ENCODE assay signal across 18 mouse cellular contexts in genomic region chr13:39903319-39903718, GRCm38 (mm10).
DNase-seq lines count a peak whose midpoint lies in the region; ATAC-seq and TF ChIP-seq lines count a peak whose summit lies in the region.
"Had no signal": no experiment of that assay in that cellular context is flagged by ENCODE, and none has a peak within 500 bp of the region (broad histone marks: within the 10 kb centered on the region; RNA-seq: fewer than 3 reads in every experiment).

No protein-coding gene starts in this region.

- intact Hi-C loops in left cerebral cortex, postnatal 10 days (cut with DNase I): no loop called here

- no peak for DNase-seq in hindbrain, embryonic 10.5 days (ENCODE audit: low spot score)
- DNase-seq in hindbrain, postnatal 0 days (ENCODE audit: low spot score): no peak
- no peak for DNase-seq in midbrain, postnatal 0 days (ENCODE audit: low spot score)
- DNase-seq in midbrain, embryonic 14.5 days: peak; percentile 32
- no peak for DNase-seq in left cerebral cortex, postnatal 10 days (ENCODE audit: extremely low spot score in 1 of 2, low spot score in 2 of 2)
- DNase-seq: adrenal gland, adult 2 months; adrenal gland, postnatal 36 days; cerebellum, adult 11-12 months; cerebellum, adult 9-10 months; cerebellum, postnatal 25 days; gastrocnemius, postnatal 14 days; kidney, adult 11 months had no signal

- H3K4me2 ChIP-seq in hindbrain, postnatal 0 days (ENCODE audit: low read depth, low read length): no peak overlapping the region
- H3K4me2 ChIP-seq in midbrain, embryonic 12.5 days (replicated peaks): no peak overlapping the region
- H3K4me2 ChIP-seq in midbrain, postnatal 0 days (ENCODE audit: low read depth, low read length, poor library complexity, severe bottlenecking): no peak overlapping the region
- H3K4me2 ChIP-seq in forebrain, embryonic 15.5 days (replicated peaks): no peak overlapping the region
- no peak overlapping the region for H3K4me2 ChIP-seq in midbrain, embryonic 14.5 days (ENCODE audit: low read length)
- H3K4me2 ChIP-seq: embryonic facial prominence, embryonic 13.5 days; heart, embryonic 12.5 days; hindbrain, embryonic 15.5 days had no signal

- ATAC-seq in hindbrain, postnatal 0 days: no peak
- peak; percentile 76; the same call in 1 of the 2 replicates for ATAC-seq in midbrain, embryonic 12.5 days (ENCODE audit: low FRiP score, low read depth)
- ATAC-seq in midbrain, postnatal 0 days (ENCODE audit: low FRiP score): no peak
- ATAC-seq in forebrain, embryonic 15.5 days (replicated peaks): peak; percentile 66; the same call in 1 of the 2 replicates
- no peak; the same call in 1 of the 2 replicates for ATAC-seq in midbrain, embryonic 14.5 days (ENCODE audit: low FRiP score, low TSS enrichment)
- ATAC-seq in inflammation-experienced regulatory T-cells, adult 6 months: no peak

- peaks cover 20% of the 10 kb centered on the region for H3K4me1 ChIP-seq in hindbrain, embryonic 10.5 days (replicated peaks)
- no peaks in the 10 kb centered on the region for H3K4me1 ChIP-seq in hindbrain, postnatal 0 days (ENCODE audit: insufficient read depth, low read length)
- peaks cover 12% of the 10 kb centered on the region for H3K4me1 ChIP-seq in midbrain, embryonic 12.5 days
- no peaks in the 10 kb centered on the region for H3K4me1 ChIP-seq in midbrain, postnatal 0 days (ENCODE audit: insufficient read depth, low read length)
- peaks cover 5% of the 10 kb centered on the region; the same call in 1 of the 2 replicates for H3K4me1 ChIP-seq in forebrain, embryonic 15.5 days
- H3K4me1 ChIP-seq in midbrain, embryonic 14.5 days (ENCODE audit: control insufficient read depth, insufficient read depth, low read length): peaks cover 5% of the 10 kb centered on the region; the same call in 1 of the 2 replicates

- no peak overlapping the region for H3K9ac ChIP-seq in hindbrain, postnatal 0 days (replicated peaks; ENCODE audit: low read length)
- no peak overlapping the region for H3K9ac ChIP-seq in midbrain, embryonic 12.5 days (replicated peaks)
- H3K9ac ChIP-seq in midbrain, postnatal 0 days (replicated peaks; ENCODE audit: low read length, poor library complexity, severe bottlenecking): no peak overlapping the region
- H3K9ac ChIP-seq in forebrain, embryonic 15.5 days (replicated peaks): no peak overlapping the region
- H3K9ac ChIP-seq in midbrain, embryonic 14.5 days (replicated peaks; ENCODE audit: low read length): no peak overlapping the region
- H3K9ac ChIP-seq: embryonic facial prominence, embryonic 13.5 days; heart, embryonic 12.5 days; hindbrain, embryonic 15.5 days had no signal

- no peaks in the 10 kb centered on the region for H3K9me3 ChIP-seq in hindbrain, embryonic 10.5 days
- H3K9me3 ChIP-seq in hindbrain, postnatal 0 days (ENCODE audit: low read length): no peaks in the 10 kb centered on the region
- H3K9me3 ChIP-seq in midbrain, embryonic 12.5 days: no peaks in the 10 kb centered on the region
- no peaks in the 10 kb centered on the region for H3K9me3 ChIP-seq in midbrain, postnatal 0 days (ENCODE audit: low read length)
- H3K9me3 ChIP-seq in forebrain, embryonic 15.5 days: no peaks in the 10 kb centered on the region
- no peaks in the 10 kb centered on the region for H3K9me3 ChIP-seq in midbrain, embryonic 14.5 days (ENCODE audit: control insufficient read depth, low read length)
- H3K9me3 ChIP-seq: embryonic facial prominence, embryonic 13.5 days; heart, embryonic 12.5 days; hindbrain, embryonic 15.5 days had no signal

- H3K27me3 ChIP-seq in hindbrain, embryonic 10.5 days (ENCODE audit: insufficient read depth, poor library complexity, severe bottlenecking): peaks cover 27% of the 10 kb centered on the region; the same call in 1 of the 2 replicates
- no peaks in the 10 kb centered on the region for H3K27me3 ChIP-seq in hindbrain, postnatal 0 days (ENCODE audit: insufficient read depth, low read length)
- no peaks in the 10 kb centered on the region for H3K27me3 ChIP-seq in midbrain, embryonic 12.5 days
- no peaks in the 10 kb centered on the region for H3K27me3 ChIP-seq in midbrain, postnatal 0 days (ENCODE audit: insufficient read depth, low read length)
- no peaks in the 10 kb centered on the region for H3K27me3 ChIP-seq in forebrain, embryonic 15.5 days
- no peaks in the 10 kb centered on the region for H3K27me3 ChIP-seq in midbrain, embryonic 14.5 days (ENCODE audit: control insufficient read depth, insufficient read depth, low read length)
- H3K27me3 ChIP-seq: embryonic facial prominence, embryonic 13.5 days; heart, embryonic 12.5 days; hindbrain, embryonic 15.5 days had no signal

- WGBS in hindbrain, embryonic 10.5 days: 60% methylated on average over 3 of the region's 3 CpGs
- WGBS in hindbrain, postnatal 0 days: 46% methylated on average over 3 of the region's 3 CpGs
- WGBS in midbrain, embryonic 12.5 days: 45% methylated on average over 3 of the region's 3 CpGs
- WGBS in midbrain, postnatal 0 days: 35% methylated on average over 3 of the region's 3 CpGs
- 42% methylated on average over 3 of the region's 3 CpGs for WGBS in forebrain, embryonic 15.5 days
- 20% methylated on average over 3 of the region's 3 CpGs for WGBS in midbrain, embryonic 14.5 days

- no peak for TF ChIP-seq CTCF in hindbrain, postnatal 0 days (IDR thresholded peaks at IDR 0.05; ENCODE audit: low read depth)
- TF ChIP-seq CTCF in midbrain, postnatal 0 days (IDR thresholded peaks at IDR 0.05): no peak

- H3K4me3 ChIP-seq in hindbrain, embryonic 10.5 days: no peak overlapping the region
- H3K4me3 ChIP-seq in hindbrain, postnatal 0 days (ENCODE audit: low read length): no peak overlapping the region
- no peak overlapping the region for H3K4me3 ChIP-seq in midbrain, embryonic 12.5 days
- H3K4me3 ChIP-seq in midbrain, postnatal 0 days (ENCODE audit: low read depth, low read length): no peak overlapping the region
- H3K4me3 ChIP-seq in forebrain, embryonic 15.5 days: no peak overlapping the region
- no peak overlapping the region for H3K4me3 ChIP-seq in midbrain, embryonic 14.5 days (replicated peaks; ENCODE audit: low read depth, low read length)
- H3K4me3 ChIP-seq: embryonic facial prominence, embryonic 13.5 days; heart, embryonic 12.5 days; hindbrain, embryonic 15.5 days had no signal

- peak overlapping the region; percentile 40; the same call in 1 of the 2 replicates for H3K27ac ChIP-seq in hindbrain, embryonic 10.5 days
- no peak overlapping the region for H3K27ac ChIP-seq in hindbrain, postnatal 0 days
- no peak overlapping the region for H3K27ac ChIP-seq in midbrain, embryonic 12.5 days (replicated peaks)
- H3K27ac ChIP-seq in midbrain, postnatal 0 days (ENCODE audit: low read depth, low read length): no peak overlapping the region
- no peak overlapping the region for H3K27ac ChIP-seq in forebrain, embryonic 15.5 days (replicated peaks)
- H3K27ac ChIP-seq in midbrain, embryonic 14.5 days (replicated peaks; ENCODE audit: low read depth, low read length): no peak overlapping the region
- H3K27ac ChIP-seq: embryonic facial prominence, embryonic 13.5 days; hindbrain, embryonic 15.5 days had no signal

- no peaks in the 10 kb centered on the region for H3K36me3 ChIP-seq in hindbrain, embryonic 10.5 days
- no peaks in the 10 kb centered on the region for H3K36me3 ChIP-seq in hindbrain, postnatal 0 days (ENCODE audit: insufficient read depth, low read length)
- no peaks in the 10 kb centered on the region for H3K36me3 ChIP-seq in midbrain, embryonic 12.5 days
- H3K36me3 ChIP-seq in midbrain, postnatal 0 days (ENCODE audit: insufficient read depth, low read length): no peaks in the 10 kb centered on the region
- no peaks in the 10 kb centered on the region for H3K36me3 ChIP-seq in forebrain, embryonic 15.5 days
- no peaks in the 10 kb centered on the region for H3K36me3 ChIP-seq in midbrain, embryonic 14.5 days (ENCODE audit: control insufficient read depth, insufficient read depth, low read length)
- H3K36me3 ChIP-seq: embryonic facial prominence, embryonic 13.5 days; heart, embryonic 12.5 days; hindbrain, embryonic 15.5 days had no signal

Comparison
In these comparisons a context has a peak if more than half of its experiments do, and no peak if none do; other contexts are left out.
1. ATAC-seq: peak in midbrain, embryonic 12.5 days (single experiment) and forebrain, embryonic 15.5 days (single experiment); none in hindbrain, postnatal 0 days (single experiment), midbrain, postnatal 0 days (single experiment), midbrain, embryonic 14.5 days (single experiment) and inflammation-experienced regulatory T-cells, adult 6 months (single experiment).